Mouse (Mus musculus) liver, embryonic 14.5 days (tissue): ENCODE measurements around the gene Dlgap1.

Source experiments
- CTCF ChIP-seq: IDR thresholded peaks from 2 replicates; pipeline ENCODE4 v1.5.1; 2016; ENCODE audit warnings: antibody characterized with exemption, low read depth, control low read depth
- EP300 ChIP-seq: IDR thresholded peaks from 2 replicates; pipeline ENCODE4 v1.6.1; 2016; ENCODE audit warnings: antibody characterized with exemption, low read depth

GRCm38 (mm10) chr17:70854021-70854420 is 885.1 kb downstream of the Dlgap1 start:
- TF ChIP-seq CTCF, result no peak
- no peak for TF ChIP-seq EP300
